Mouse (Mus musculus) C2C12 (cell line): Measurements from ENCODE around the gene Slc39a11. TPM values are rescaled to one million over a fixed set of nuclear protein-coding genes. Genes with fewer than 3 reads are reported as not detected.

Source experiments
- H3K27me3 ChIP-seq: one replicate; pipeline ENCODE4 v1.6.1; 2011; ENCODE audit not compliant: control insufficient read depth, insufficient read depth, insufficient read length
- H3K36me3 ChIP-seq: one replicate; pipeline ENCODE4 v1.6.1; 2011; ENCODE audit not compliant: control insufficient read depth, insufficient read depth
- H3K4me3 ChIP-seq: one replicate; pipeline ENCODE4 v1.5.1; 2011; ENCODE audit warnings: mild to moderate bottlenecking, control low read depth; ENCODE audit not compliant: poor library complexity, insufficient read depth, severe bottlenecking
- H3K79me2 ChIP-seq: one replicate; pipeline ENCODE4 v1.6.1; 2011; ENCODE audit not compliant: control insufficient read depth, insufficient read depth
- H3K79me3 ChIP-seq: one replicate; pipeline ENCODE4 v1.6.1; 2011; ENCODE audit warnings: low read depth, control low read depth
- H3ac ChIP-seq: one replicate; pipeline ENCODE3; 2011; ENCODE audit warnings: low read depth; ENCODE audit not compliant: control insufficient read depth, insufficient read length
- CEBPB ChIP-seq: IDR thresholded peaks from one replicate; pipeline ENCODE4 v1.6.1; 2011; ENCODE audit warnings: low read depth, mild to moderate bottlenecking, control low read depth, moderate library complexity
- CTCF ChIP-seq: IDR thresholded peaks from one replicate; pipeline ENCODE4 v1.5.1; 2011; ENCODE audit not compliant: control insufficient read depth, insufficient read depth, insufficient read length
- FOSL1 ChIP-seq: IDR thresholded peaks from one replicate; pipeline ENCODE4 v1.8.0; 2011; ENCODE audit warnings: mild to moderate bottlenecking, low read length; ENCODE audit not compliant: poor library complexity, insufficient read depth, severe bottlenecking
- MAX ChIP-seq: IDR thresholded peaks from one replicate; pipeline ENCODE4 v1.6.1; 2011; ENCODE audit warnings: mild to moderate bottlenecking, control low read depth
- MYOD1 ChIP-seq: IDR thresholded peaks from one replicate; pipeline ENCODE4 v1.6.1; 2011; ENCODE audit warnings: low read depth; ENCODE audit not compliant: control insufficient read depth, insufficient read length
- MYOG ChIP-seq: IDR thresholded peaks from one replicate; pipeline ENCODE4 v1.6.1; 2011; ENCODE audit not compliant: control insufficient read depth, insufficient read length; ENCODE audit errors: extremely low read depth
- USF1 ChIP-seq: IDR thresholded peaks from one replicate; pipeline ENCODE4 v1.6.1; 2011; ENCODE audit warnings: low read depth, mild to moderate bottlenecking, control low read depth, moderate library complexity
- polyA plus RNA-seq: library from polyadenylated mRNA; unstranded; fragments of >200 nt; fragmentation: generic; extraction: Trizol; gene quantifications from one replicate; pipeline ENCODE4 v1.2.1, GENCODE M21; 2012; ENCODE audit warnings: missing spikeins

Gene Slc39a11
- polyA plus RNA-seq, 1 experiment, result 10.0 TPM

GRCm38 (mm10) chr11:113510249-113510648 lies 139.6 kb downstream of the Slc39a11 start:
- TF ChIP-seq MYOD1 (no peak), MAX (no peak), FOSL1 (no peak), CTCF (no peak), MYOG (no peak), CEBPB (no peak), USF1 (no peak)
- H3K79me2 ChIP-seq, result no peaks in the 10 kb centered on the region
- no peaks in the 10 kb centered on the region for H3K79me3 ChIP-seq
- H3K4me3 ChIP-seq, result no peak overlapping the region
- H3K27me3 ChIP-seq, result no peaks in the 10 kb centered on the region
- H3K36me3 ChIP-seq, result no peaks in the 10 kb centered on the region
- no peak overlapping the region for H3ac ChIP-seq

GRCm38 (mm10) chr11:113507716-113508480 lies 142.0 kb downstream of the Slc39a11 start:
- Histone ChIP-seq H3K36me3 (no peaks in the 10 kb centered on the region), H3K79me2 (no peaks in the 10 kb centered on the region), H3K79me3 (no peaks in the 10 kb centered on the region), H3K4me3 (no peak overlapping the region), H3K27me3 (no peaks in the 10 kb centered on the region), H3ac (no peak overlapping the region)
- TF ChIP-seq CEBPB (no peak), CTCF (no peak), MYOG (no peak), FOSL1 (no peak), MAX (no peak), MYOD1 (no peak), USF1 (no peak)

GRCm38 (mm10) chr11:113505551-113506160 lies 144.2 kb downstream of the Slc39a11 start:
- no peaks in the 10 kb centered on the region for H3K79me2 ChIP-seq
- H3K79me3 ChIP-seq, result no peaks in the 10 kb centered on the region
- no peaks in the 10 kb centered on the region for H3K27me3 ChIP-seq
- H3K36me3 ChIP-seq, result no peaks in the 10 kb centered on the region
- H3K4me3 ChIP-seq, result no peak overlapping the region
- no peak for TF ChIP-seq USF1
- TF ChIP-seq CTCF, result no peak
- TF ChIP-seq MYOG, result no peak
- no peak for TF ChIP-seq FOSL1
- TF ChIP-seq MAX, result no peak
- no peak for TF ChIP-seq CEBPB
- TF ChIP-seq MYOD1, result no peak
- H3ac ChIP-seq, result no peak overlapping the region

GRCm38 (mm10) chr11:113504459-113505062 lies 145.3 kb downstream of the Slc39a11 start:
- H3K79me2 ChIP-seq, result no peaks in the 10 kb centered on the region
- H3K79me3 ChIP-seq, result no peaks in the 10 kb centered on the region
- TF ChIP-seq MAX (no peak), CEBPB (no peak), MYOG (no peak), USF1 (no peak)
- H3K4me3 ChIP-seq, result no peak overlapping the region
- no peak overlapping the region for H3ac ChIP-seq
- H3K36me3 ChIP-seq, result no peaks in the 10 kb centered on the region
- H3K27me3 ChIP-seq, result no peaks in the 10 kb centered on the region

GRCm38 (mm10) chr11:113502968-113503367 lies 146.9 kb downstream of the Slc39a11 start:
- Histone ChIP-seq H3K36me3 (no peaks in the 10 kb centered on the region), H3K4me3 (no peak overlapping the region), H3K79me3 (no peaks in the 10 kb centered on the region), H3ac (no peak overlapping the region), H3K27me3 (no peaks in the 10 kb centered on the region), H3K79me2 (no peaks in the 10 kb centered on the region)
- TF ChIP-seq FOSL1 (no peak), CTCF (no peak), CEBPB (no peak), MYOG (no peak), MAX (no peak), MYOD1 (no peak), USF1 (no peak)

- TF ChIP-seq FOSL1, result no peak
- Histone ChIP-seq H3K79me2 (no peaks in the 10 kb centered on the region), H3K27me3 (no peaks in the 10 kb centered on the region)
These were observed 149.1 kb downstream of the Slc39a11 start for GRCm38 (mm10) chr11:113500631-113501305.

More at GRCm38 (mm10) chr11:113500631-113501305, 149.1 kb downstream of the Slc39a11 start:
- Histone ChIP-seq H3ac (no peak overlapping the region), H3K4me3 (no peak overlapping the region), H3K79me3 (no peaks in the 10 kb centered on the region), H3K36me3 (no peaks in the 10 kb centered on the region)
